Mouse (Mus musculus) lung, postnatal 0 days (tissue): ENCODE data around the gene B4galnt4.

Experiments used
- CTCF ChIP-seq: IDR thresholded peaks from 2 replicates; pipeline ENCODE4 v1.5.1; 2016; ENCODE audit warnings: antibody characterized with exemption, mild to moderate bottlenecking
- EP300 ChIP-seq: IDR thresholded peaks from 2 replicates; pipeline ENCODE4 v1.6.1; 2016; ENCODE audit warnings: antibody characterized with exemption, mild to moderate bottlenecking, control low read depth

- TF ChIP-seq CTCF (no peak), EP300 (peak; percentile 64; the same call in 1 of the 2 replicates)
Observed at GRCm38 (mm10) chr7:141041661-141042060, 19.2 kb upstream of the B4galnt4 start.
